Mouse (Mus musculus) monocyte, adult 2 months (primary cell): Measurements from ENCODE around the gene B430306N03Rik.

Experiments
- DNase-seq, 2 experiments: peaks; one replicate each; pipeline ENCODE4 v3.0.0; 2022; ENCODE audit warnings: low spot score in 2 of 2, low read depth in 1 of 2

The B430306N03Rik gene

GRCm38 (mm10) chr17:48315905-48316579, at the start of gene B430306N03Rik:
TSS of gene B430306N03Rik (plus strand) at chr17:48316141.
- peak; percentile 42 to 48 for DNase-seq

GRCm38 (mm10) chr17:48266610-48267304, 49.2 kb upstream of the B430306N03Rik start:
- DNase-seq: no peak

- no peak for DNase-seq
Observed at GRCm38 (mm10) chr17:48267591-48267990, 48.4 kb upstream of the B430306N03Rik start.

- DNase-seq: no peak
Observed at GRCm38 (mm10) chr17:48268276-48268675, 47.7 kb upstream of the B430306N03Rik start.

GRCm38 (mm10) chr17:48269833-48270232, 46.1 kb upstream of the B430306N03Rik start:
- DNase-seq: no peak

GRCm38 (mm10) chr17:48272158-48272557, 43.8 kb upstream of the B430306N03Rik start:
- no peak for DNase-seq

- DNase-seq: no peak
Observed at GRCm38 (mm10) chr17:48272598-48272997, 43.3 kb upstream of the B430306N03Rik start.

GRCm38 (mm10) chr17:48274098-48274497, 41.8 kb upstream of the B430306N03Rik start:
- no peak for DNase-seq

GRCm38 (mm10) chr17:48274885-48275284, 41.1 kb upstream of the B430306N03Rik start:
- DNase-seq: peak; percentile 50 to 70

- DNase-seq: no peak
Observed at GRCm38 (mm10) chr17:48275736-48276135, 40.2 kb upstream of the B430306N03Rik start.

GRCm38 (mm10) chr17:48278381-48278780, 37.6 kb upstream of the B430306N03Rik start:
- no peak for DNase-seq

GRCm38 (mm10) chr17:48279002-48279401, 36.9 kb upstream of the B430306N03Rik start:
- no peak for DNase-seq

- DNase-seq: no peak
Observed at GRCm38 (mm10) chr17:48280943-48281738, 34.8 kb upstream of the B430306N03Rik start.

- no peak for DNase-seq
Observed at GRCm38 (mm10) chr17:48281739-48282085, 34.2 kb upstream of the B430306N03Rik start.

- no peak for DNase-seq
Observed at GRCm38 (mm10) chr17:48286765-48287164, 29.2 kb upstream of the B430306N03Rik start.

GRCm38 (mm10) chr17:48287276-48287675, 28.7 kb upstream of the B430306N03Rik start:
- DNase-seq: no peak

GRCm38 (mm10) chr17:48293500-48294194, 22.3 kb upstream of the B430306N03Rik start:
- no peak for DNase-seq

- no peak for DNase-seq
Observed at GRCm38 (mm10) chr17:48299203-48299602, 16.7 kb upstream of the B430306N03Rik start, which contains the start of gene Treml2. TSS of gene Treml2 (plus strand) at chr17:48299498.

GRCm38 (mm10) chr17:48299756-48300155, 16.2 kb upstream of the B430306N03Rik start:
- DNase-seq: no peak

- DNase-seq: peak; percentile 57 to 71
Observed at GRCm38 (mm10) chr17:48300199-48300598, 15.7 kb upstream of the B430306N03Rik start.

GRCm38 (mm10) chr17:48300861-48301260, 15.1 kb upstream of the B430306N03Rik start:
- DNase-seq: peak in 1 of 2 experiments; percentile 31
